Comparison of ENCODE assay signal across 19 mouse cellular contexts in genomic region chr6:114909801-114910200, GRCm38 (mm10).
"Had no signal": no experiment of that assay in that cellular context is flagged by ENCODE, and none has a peak within 500 bp of the region (broad histone marks: within the 10 kb centered on the region; RNA-seq: fewer than 3 reads in every experiment).

No protein-coding gene starts in this region.

- H3K9me3 ChIP-seq: kidney, embryonic 15.5 days; liver, embryonic 13.5 days; midbrain, embryonic 12.5 days; midbrain, embryonic 15.5 days; neural tube, embryonic 13.5 days had no signal

- H3K4me3 ChIP-seq: kidney, embryonic 15.5 days; left cerebral cortex, adult 2 months; liver, embryonic 13.5 days; midbrain, embryonic 12.5 days; midbrain, embryonic 15.5 days; neural tube, embryonic 13.5 days had no signal

- DNase-seq: kidney, adult 11 months; kidney, adult 8-10 months; kidney, postnatal 10 days; kidney, postnatal 36 days; layer of hippocampus, postnatal 36 days; liver, embryonic 13.5 days; lung, adult 2 months; lung, postnatal 36 days; retina, postnatal 1 day; right cerebral cortex, postnatal 25 days; spleen, adult 18-20 months; thymus, adult 2 months; thymus, postnatal 14 days; thymus, postnatal 4 days had no signal

- H3K27me3 ChIP-seq: kidney, embryonic 15.5 days; liver, embryonic 13.5 days; midbrain, embryonic 12.5 days; midbrain, embryonic 15.5 days; neural tube, embryonic 13.5 days had no signal

- H3K36me3 ChIP-seq: midbrain, embryonic 12.5 days; midbrain, embryonic 15.5 days; neural tube, embryonic 13.5 days had no signal

- ATAC-seq: midbrain, embryonic 15.5 days had no signal
